Mouse (Mus musculus) lung, postnatal 0 days (tissue): ENCODE results near the gene Tgfbr2.

ENCODE experiments used
- CTCF ChIP-seq: IDR thresholded peaks from 2 replicates; pipeline ENCODE4 v1.5.1; 2016; ENCODE audit warnings: antibody characterized with exemption, mild to moderate bottlenecking
- EP300 ChIP-seq: IDR thresholded peaks from 2 replicates; pipeline ENCODE4 v1.6.1; 2016; ENCODE audit warnings: antibody characterized with exemption, mild to moderate bottlenecking, control low read depth

GRCm38 (mm10) chr9:116181608-116182007 is 6.4 kb upstream of the Tgfbr2 start:
- TF ChIP-seq CTCF (no peak), EP300 (no peak)
